Mouse (Mus musculus) hematopoietic stem cell, adult 5-6 weeks (primary cell): ENCODE measurements around the gene Panx2. TPM values are rescaled to one million over a fixed set of nuclear protein-coding genes. Genes with fewer than 3 reads are reported as not detected.

ENCODE experiments used
- ATAC-seq, 2 experiments: fragments of 125-278 bp in 1 of 2; replicated peaks in 1 of 2; 2 replicates each; pipeline ENCODE4 v1.8.0; 2016 to 2017; ENCODE audit warnings: inconsistent platforms in 2 of 2, mild to moderate bottlenecking in 2 of 2, moderate number of reproducible peaks in 2 of 2, low read depth in 1 of 2, moderate TSS enrichment in 1 of 2; ENCODE audit not compliant: low FRiP score in 2 of 2, poor library complexity in 2 of 2, severe bottlenecking in 2 of 2, insufficient read depth in 1 of 2, low TSS enrichment in 1 of 2
- total RNA-seq: library from RNA; stranded (forward); fragments of 172-1452, 232-1000 nt; gene quantifications from 2 replicates; pipeline ENCODE4 v1.2.3, GENCODE M21; 2017

The Panx2 gene
- total RNA-seq, 1 experiment from 2014 or later = not detected

- no peak for ATAC-seq
Observed at GRCm38 (mm10) chr15:89070606-89071005, 11.1 kb downstream of the Panx2 start.

GRCm38 (mm10) chr15:89073993-89074603, 14.6 kb downstream of the Panx2 start:
- peak; percentile 37 to 44 for ATAC-seq

- ATAC-seq = peak; percentile 15 to 25; a peak in 3 of 4 replicates
Observed at GRCm38 (mm10) chr15:89074613-89075477, 15.3 kb downstream of the Panx2 start, which contains the start of gene Trabd. Gene Trabd, plus strand, starts transcription at chr15:89075124.

GRCm38 (mm10) chr15:89075478-89076147, 16.1 kb downstream of the Panx2 start:
- ATAC-seq = peak; percentile 47 to 55

GRCm38 (mm10) chr15:89076156-89076731, 16.7 kb downstream of the Panx2 start:
- ATAC-seq = no peak

- ATAC-seq = peak; percentile 75 to 82
Observed at GRCm38 (mm10) chr15:89078208-89078836, 18.8 kb downstream of the Panx2 start.

- no peak for ATAC-seq
Observed at GRCm38 (mm10) chr15:89083906-89084305, 24.4 kb downstream of the Panx2 start.

GRCm38 (mm10) chr15:89084826-89085225, 25.3 kb downstream of the Panx2 start:
- no peak for ATAC-seq

GRCm38 (mm10) chr15:89088607-89089247, 29.2 kb downstream of the Panx2 start, which contains the start of gene Selenoo:
Gene Selenoo, plus strand, starts transcription at chr15:89089084.
- peak; percentile 89 to 94 for ATAC-seq

GRCm38 (mm10) chr15:89089248-89090051, 29.9 kb downstream of the Panx2 start:
- peak in 1 of 2 experiments; percentile 16; a peak in 1 of 4 replicates for ATAC-seq

- no peak for ATAC-seq
Observed at GRCm38 (mm10) chr15:89090662-89091061, 31.1 kb downstream of the Panx2 start.

- ATAC-seq = no peak
Observed at GRCm38 (mm10) chr15:89092181-89092580, 32.6 kb downstream of the Panx2 start.

- no peak for ATAC-seq
Observed at GRCm38 (mm10) chr15:89097450-89097849, 37.9 kb downstream of the Panx2 start.

- no peak for ATAC-seq
Observed at GRCm38 (mm10) chr15:89098616-89099015, 39.1 kb downstream of the Panx2 start.

GRCm38 (mm10) chr15:89100823-89101222, 41.3 kb downstream of the Panx2 start:
- no peak for ATAC-seq

- ATAC-seq = no peak
Observed at GRCm38 (mm10) chr15:89102646-89103045, 43.1 kb downstream of the Panx2 start.
